Mouse (Mus musculus): ENCODE measurements around the gene Gm20696. TPM values are rescaled to one million over a fixed set of nuclear protein-coding genes. Genes with fewer than 3 reads are reported as not detected.
A peak's percentile ranks its signal among the peaks of the same experiment; 100 is the strongest.

The Gm20696 gene
- total RNA-seq, 4 experiments from 2014 or later: 6.4 to 10.0 (median 7.2) TPM

- peak; percentile 89 to 90 for DNase-seq (ENCODE audit: low spot score in 2 of 2)
These were observed 181.2 kb downstream of the Gm20696 start for GRCm38 (mm10) chr6:99485217-99485883.

GRCm38 (mm10) chr6:99484884-99485216, 181.7 kb downstream of the Gm20696 start:
- DNase-seq (ENCODE audit: low spot score in 2 of 2): no peak

- no peak for DNase-seq (ENCODE audit: low spot score in 2 of 2)
These were observed 182.3 kb downstream of the Gm20696 start for GRCm38 (mm10) chr6:99484197-99484725.

GRCm38 (mm10) chr6:99483556-99483955, 183.0 kb downstream of the Gm20696 start:
- DNase-seq (ENCODE audit: low spot score in 2 of 2): no peak

- DNase-seq (ENCODE audit: low spot score in 2 of 2): no peak
These were observed 185.0 kb downstream of the Gm20696 start for GRCm38 (mm10) chr6:99481568-99481967.

GRCm38 (mm10) chr6:99478873-99479650, 187.5 kb downstream of the Gm20696 start:
- no peak for DNase-seq (ENCODE audit: low spot score in 2 of 2)

- no peak for DNase-seq (ENCODE audit: low spot score in 2 of 2)
These were observed 191.6 kb downstream of the Gm20696 start for GRCm38 (mm10) chr6:99475040-99475439.

GRCm38 (mm10) chr6:99470906-99471305, 195.7 kb downstream of the Gm20696 start:
- DNase-seq (ENCODE audit: low spot score in 2 of 2): no peak

- no peak for DNase-seq (ENCODE audit: low spot score in 2 of 2)
These were observed 197.3 kb downstream of the Gm20696 start for GRCm38 (mm10) chr6:99469134-99469834.

- no peak for DNase-seq (ENCODE audit: low spot score in 2 of 2)
These were observed 198.8 kb downstream of the Gm20696 start for GRCm38 (mm10) chr6:99467831-99468230.

GRCm38 (mm10) chr6:99467109-99467508, 199.5 kb downstream of the Gm20696 start:
- no peak for DNase-seq (ENCODE audit: low spot score in 2 of 2)

GRCm38 (mm10) chr6:99466354-99466753, 200.2 kb downstream of the Gm20696 start:
- DNase-seq (ENCODE audit: low spot score in 2 of 2): no peak

GRCm38 (mm10) chr6:99464449-99464848, 202.1 kb downstream of the Gm20696 start:
- no peak for DNase-seq (ENCODE audit: low spot score in 2 of 2)

- DNase-seq (ENCODE audit: low spot score in 2 of 2): no peak
These were observed 202.7 kb downstream of the Gm20696 start for GRCm38 (mm10) chr6:99463906-99464305.

GRCm38 (mm10) chr6:99458775-99459174, 207.8 kb downstream of the Gm20696 start:
- no peak for DNase-seq (ENCODE audit: low spot score in 2 of 2)

- DNase-seq (ENCODE audit: low spot score in 2 of 2): no peak
These were observed 212.7 kb downstream of the Gm20696 start for GRCm38 (mm10) chr6:99453763-99454520.

- no peak for DNase-seq (ENCODE audit: low spot score in 2 of 2)
These were observed 213.9 kb downstream of the Gm20696 start for GRCm38 (mm10) chr6:99452638-99453185.

- no peak for DNase-seq (ENCODE audit: low spot score in 2 of 2)
These were observed 215.1 kb downstream of the Gm20696 start for GRCm38 (mm10) chr6:99451479-99451878.

GRCm38 (mm10) chr6:99447447-99447846, 219.2 kb downstream of the Gm20696 start:
- DNase-seq (ENCODE audit: low spot score in 2 of 2): no peak

- no peak for DNase-seq (ENCODE audit: low spot score in 2 of 2)
These were observed 219.7 kb downstream of the Gm20696 start for GRCm38 (mm10) chr6:99446801-99447415.

GRCm38 (mm10) chr6:99443460-99443859, 223.1 kb downstream of the Gm20696 start:
- DNase-seq (ENCODE audit: low spot score in 2 of 2): no peak

Data from layer of hippocampus, adult 8-10 months (tissue).